Mouse (Mus musculus) heart, adult 8-10 months (tissue): ENCODE data around the gene Wdr20. TPM values are rescaled to one million over a fixed set of nuclear protein-coding genes. Genes with fewer than 3 reads are reported as not detected.

Experiments used
- DNase-seq: peaks from one replicate; pipeline ENCODE4 v3.0.0; 2022; ENCODE audit warnings: low spot score
- total RNA-seq, 4 experiments: library from RNA; stranded (reverse); gene quantifications; 2 replicates each; pipeline ENCODE4 v1.2.4; 2022

Gene Wdr20
- total RNA-seq, 4 experiments from 2014 or later, result 30.9 to 36.7 (median 32.3) TPM

- DNase-seq, result peak; percentile 30
Observed at GRCm38 (mm10) chr12:110775628-110776426, 38.1 kb downstream of the Wdr20 start.

GRCm38 (mm10) chr12:110777853-110778252 lies 40.1 kb downstream of the Wdr20 start:
- DNase-seq, result no peak

- DNase-seq, result no peak
Observed at GRCm38 (mm10) chr12:110779296-110779695, 41.6 kb downstream of the Wdr20 start.

DNA sequence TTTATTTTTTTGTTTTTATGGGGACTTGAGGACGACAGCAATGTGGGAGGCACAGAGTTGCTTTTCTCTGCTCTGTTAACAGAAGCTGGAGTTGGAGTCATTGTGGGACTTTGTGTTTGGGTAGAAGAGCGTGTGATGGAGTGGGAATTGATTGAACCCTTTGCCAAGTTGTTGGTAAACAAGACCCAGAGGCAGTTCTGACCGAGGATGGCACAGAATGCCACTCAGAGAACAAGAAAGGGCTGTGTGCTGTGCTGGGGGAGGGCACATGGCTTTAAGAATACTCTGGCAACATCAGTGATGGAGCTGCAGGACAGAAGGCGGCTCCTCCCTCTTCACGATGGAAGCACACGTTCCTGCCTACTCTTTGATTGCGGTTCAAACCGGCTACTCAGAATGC lies 43.4 kb downstream of the Wdr20 start:
- no peak for DNase-seq

- no peak for DNase-seq
Observed at GRCm38 (mm10) chr12:110782278-110782677, 44.5 kb downstream of the Wdr20 start.

- no peak for DNase-seq
Observed at GRCm38 (mm10) chr12:110784211-110784610, 46.5 kb downstream of the Wdr20 start.

GRCm38 (mm10) chr12:110786243-110786642 lies 48.5 kb downstream of the Wdr20 start:
- peak; percentile 36 for DNase-seq

DNA sequence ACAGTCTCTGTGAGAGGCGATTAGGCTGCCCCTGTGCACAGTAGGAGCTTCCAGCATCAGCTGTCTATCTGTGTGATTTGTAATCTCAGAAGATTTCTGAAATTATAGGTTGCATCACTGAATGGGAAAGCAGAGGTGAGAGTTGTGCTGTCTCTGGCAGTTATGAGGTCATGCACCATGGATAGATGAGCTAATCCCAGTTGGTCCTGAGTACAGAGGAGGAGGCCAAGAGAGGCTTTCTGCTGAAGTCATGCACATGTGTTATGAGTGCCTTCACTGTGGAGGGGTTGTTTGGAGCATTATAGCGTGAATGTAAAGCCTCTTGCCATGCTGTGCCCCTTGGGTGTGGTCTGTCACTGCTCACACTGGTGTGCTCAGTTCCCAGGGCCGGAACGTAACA lies 52.8 kb downstream of the Wdr20 start:
- DNase-seq, result no peak

DNA sequence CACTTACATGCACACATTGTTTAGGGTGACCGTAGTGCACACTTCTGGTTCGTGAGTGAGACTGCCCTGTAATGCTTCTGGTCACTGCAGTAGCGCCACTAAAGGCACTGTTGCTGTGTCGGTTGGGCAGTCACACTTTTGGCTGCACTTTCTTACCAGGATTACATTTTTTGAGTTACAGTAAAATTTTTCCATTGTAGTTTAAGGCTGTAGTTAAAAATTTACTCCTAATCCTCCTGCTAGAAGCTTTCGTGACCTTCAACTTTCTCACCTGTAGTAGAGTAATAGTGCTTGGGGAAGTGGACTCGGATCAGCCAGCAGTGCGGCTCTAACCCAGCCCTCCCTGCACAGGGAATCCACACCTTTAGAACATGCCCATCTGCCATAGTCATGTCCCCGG lies 53.3 kb downstream of the Wdr20 start:
- DNase-seq, result no peak

- DNase-seq, result no peak
Observed at GRCm38 (mm10) chr12:110795035-110795434, 57.3 kb downstream of the Wdr20 start.

- no peak for DNase-seq
Observed at GRCm38 (mm10) chr12:110796748-110797147, 59.0 kb downstream of the Wdr20 start.

GRCm38 (mm10) chr12:110797202-110797601 lies 59.5 kb downstream of the Wdr20 start:
- no peak for DNase-seq

DNA sequence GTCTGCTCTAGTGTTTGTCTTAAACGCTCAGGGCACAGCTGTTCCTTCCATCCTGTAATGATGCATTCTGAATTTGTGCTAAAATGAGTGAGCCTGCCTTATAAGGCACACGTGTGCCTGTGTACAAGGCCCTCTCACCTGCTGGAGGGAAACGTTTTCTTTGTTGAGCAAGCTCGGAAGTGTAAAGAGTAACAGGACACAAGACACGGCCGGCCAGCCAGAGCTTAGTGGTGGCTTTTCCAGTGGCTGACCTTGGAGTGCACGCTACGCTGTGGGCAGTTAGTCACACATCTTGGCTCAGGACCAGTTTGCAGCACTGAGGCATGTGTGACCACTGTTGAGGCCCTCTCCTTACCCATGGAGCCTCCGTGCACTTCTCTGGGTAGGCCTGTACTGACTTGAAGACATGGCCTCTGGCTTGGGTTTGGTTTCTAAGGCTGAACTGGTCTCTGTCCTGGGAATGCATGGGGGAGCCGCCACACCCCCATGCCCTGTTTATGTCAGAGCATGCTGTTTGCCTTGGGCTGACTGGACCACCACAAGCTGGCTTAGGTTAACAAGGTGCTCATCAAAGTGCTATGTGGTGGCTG lies 60.2 kb downstream of the Wdr20 start:
- peak; percentile 34 for DNase-seq

GRCm38 (mm10) chr12:110799226-110799625 lies 61.5 kb downstream of the Wdr20 start:
- DNase-seq, result no peak

- no peak for DNase-seq
Observed at GRCm38 (mm10) chr12:110801876-110802464, 64.2 kb downstream of the Wdr20 start.

GRCm38 (mm10) chr12:110802674-110803297 lies 65.0 kb downstream of the Wdr20 start:
- no peak for DNase-seq

- no peak for DNase-seq
Observed at GRCm38 (mm10) chr12:110804261-110804660, 66.5 kb downstream of the Wdr20 start.

DNA sequence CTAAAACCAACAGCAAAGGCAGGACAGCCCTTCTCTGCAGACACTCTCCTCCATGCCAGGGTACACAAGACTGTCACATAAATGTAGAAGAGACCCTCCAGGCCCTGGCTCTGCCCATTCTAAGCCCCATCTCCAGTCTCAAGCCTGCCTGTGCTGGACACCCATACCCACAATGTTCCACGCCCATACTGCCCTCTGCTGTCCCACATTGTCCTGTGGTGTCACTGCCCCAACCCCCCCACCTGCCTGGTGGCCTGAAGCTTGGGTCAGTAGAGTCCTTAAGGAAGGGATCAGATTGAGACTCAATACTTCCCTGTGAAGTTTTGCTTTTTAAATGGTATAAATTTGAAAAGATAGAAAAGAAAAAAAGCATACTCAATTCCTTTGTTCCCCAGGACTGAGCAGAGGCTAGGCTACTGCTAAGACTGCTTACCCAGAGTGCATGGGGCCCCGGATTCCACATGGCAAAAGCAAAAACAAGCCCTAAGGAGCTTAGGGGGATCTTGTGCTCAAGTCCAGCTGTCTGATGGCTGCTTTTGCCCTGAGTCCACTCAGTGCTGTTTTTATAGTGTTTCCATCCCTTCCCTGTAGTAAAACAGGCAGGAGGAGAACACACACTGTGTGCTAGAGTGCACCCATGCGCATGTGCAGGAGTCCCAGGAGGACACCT lies 68.7 kb downstream of the Wdr20 start:
- no peak for DNase-seq

DNA sequence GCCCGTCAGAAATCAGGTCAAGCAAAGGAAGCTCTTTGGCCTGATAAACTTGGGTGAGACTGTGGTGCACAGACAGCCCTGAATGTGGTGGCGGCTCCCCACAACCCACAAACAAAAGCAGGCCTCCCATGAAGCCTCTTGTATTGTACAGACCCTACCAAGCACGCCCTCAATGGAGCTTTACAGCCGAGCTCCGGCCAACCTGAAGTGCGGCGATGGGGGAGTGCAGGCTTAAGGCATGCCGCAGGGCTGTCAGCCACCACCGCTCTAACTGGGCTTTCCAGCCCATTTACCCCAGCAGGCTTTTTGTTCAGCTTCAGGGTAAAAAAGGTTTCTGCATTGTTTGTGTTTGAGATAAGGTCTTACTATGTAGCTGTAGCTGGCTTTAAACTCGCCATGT lies 70.7 kb downstream of the Wdr20 start:
- no peak for DNase-seq

GRCm38 (mm10) chr12:110808848-110809247 lies 71.1 kb downstream of the Wdr20 start:
- DNase-seq, result no peak

GRCm38 (mm10) chr12:110813132-110813531 lies 75.4 kb downstream of the Wdr20 start:
- no peak for DNase-seq

DNA sequence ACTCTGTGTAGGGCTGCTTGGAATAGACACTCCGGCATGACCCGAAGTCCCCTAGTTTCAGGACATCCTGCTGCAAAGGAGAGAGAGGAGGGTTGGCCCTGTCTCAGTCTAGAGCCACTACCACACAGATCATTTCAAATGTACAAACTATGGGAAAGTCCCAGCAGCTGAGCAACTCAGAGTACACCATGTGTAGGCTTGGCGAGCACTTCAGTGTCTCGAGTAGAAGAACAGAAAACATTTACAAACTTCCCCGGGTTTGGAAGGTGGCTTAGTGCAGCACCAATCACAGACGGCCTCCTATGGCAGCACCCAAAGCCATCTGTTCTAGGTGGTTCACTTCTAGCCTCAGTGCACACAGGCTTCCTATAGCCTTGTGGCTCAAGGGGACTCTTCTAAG lies 75.9 kb downstream of the Wdr20 start:
- DNase-seq, result no peak
